Mouse (Mus musculus) intestine, embryonic 14.5 days (tissue): Measurements from ENCODE around the gene Ptprb. TPM values are rescaled to one million over a fixed set of nuclear protein-coding genes. Genes with fewer than 3 reads are reported as not detected.

Source experiments
- ATAC-seq: fragments of 200-750 bp; cut with Nextera tagmentation; replicated peaks from 2 replicates; pipeline ENCODE4 v1.8.0; 2017; ENCODE audit warnings: low read depth, moderate number of reproducible peaks, moderate TSS enrichment, moderate library complexity; ENCODE audit not compliant: low FRiP score, low TSS enrichment
- DNase-seq: peaks from one replicate; pipeline ENCODE4 v3.0.0-alpha.2; 2018; ENCODE audit warnings: low spot score
- H3K27ac ChIP-seq: fragments of 300-500 bp; sonication (generic); 2 replicates; pipeline ENCODE4 v1.5.1; 2014; ENCODE audit warnings: low read depth, mild to moderate bottlenecking, control low read depth
- H3K27me3 ChIP-seq: fragments of 300-500 bp; sonication (generic); replicated peaks from 2 replicates; pipeline ENCODE4 v1.6.1; 2014; ENCODE audit warnings: low read length, control low read depth; ENCODE audit not compliant: control insufficient read depth, insufficient read depth
- H3K36me3 ChIP-seq: fragments of 300-500 bp; sonication (generic); 2 replicates; pipeline ENCODE4 v1.6.1; 2014; ENCODE audit warnings: low read length, control low read depth; ENCODE audit not compliant: control insufficient read depth, insufficient read depth
- H3K4me1 ChIP-seq: fragments of 300-500 bp; sonication (generic); replicated peaks from 2 replicates; pipeline ENCODE4 v1.6.1; 2014; ENCODE audit warnings: low read length, control low read depth, mixed read lengths; ENCODE audit not compliant: control insufficient read depth, insufficient read depth
- H3K4me2 ChIP-seq: fragments of 300-500 bp; sonication (generic); 2 replicates; pipeline ENCODE4 v1.6.1; 2014; ENCODE audit warnings: low read length
- H3K4me3 ChIP-seq: fragments of 300-500 bp; sonication (generic); 2 replicates; pipeline ENCODE4 v1.5.1; 2014; ENCODE audit warnings: low read depth, low read length, control low read depth, mixed read lengths
- H3K9ac ChIP-seq: fragments of 300-500 bp; sonication (generic); 2 replicates; pipeline ENCODE4 v1.6.1; 2014; ENCODE audit warnings: mild to moderate bottlenecking, low read length
- H3K9me3 ChIP-seq: fragments of 300-500 bp; sonication (generic); 2 replicates; pipeline ENCODE4 v1.6.1; 2016; ENCODE audit warnings: low read length, control low read depth; ENCODE audit not compliant: control insufficient read depth
- WGBS: fragments of 180-500 bp; shearing (Covaris S2); extraction: QIAGEN DNeasy Blood & Tissue Kit; methylation state at CpG from one replicate; pipeline ENCODE4 v1.1.7; 2014; 5-methylcytosine and 5-hydroxymethylcytosine counted together
- polyA plus RNA-seq: library from polyadenylated mRNA; unstranded; fragments of >200 nt; fragmentation: Nextera tagmentation; extraction: Ambion mirVana; gene quantifications from 2 replicates; pipeline ENCODE4 v1.2.1, GENCODE M21; 2014

Gene Ptprb
- polyA plus RNA-seq, 1 experiment from 2014 or later, result 5.8 TPM

DNA sequence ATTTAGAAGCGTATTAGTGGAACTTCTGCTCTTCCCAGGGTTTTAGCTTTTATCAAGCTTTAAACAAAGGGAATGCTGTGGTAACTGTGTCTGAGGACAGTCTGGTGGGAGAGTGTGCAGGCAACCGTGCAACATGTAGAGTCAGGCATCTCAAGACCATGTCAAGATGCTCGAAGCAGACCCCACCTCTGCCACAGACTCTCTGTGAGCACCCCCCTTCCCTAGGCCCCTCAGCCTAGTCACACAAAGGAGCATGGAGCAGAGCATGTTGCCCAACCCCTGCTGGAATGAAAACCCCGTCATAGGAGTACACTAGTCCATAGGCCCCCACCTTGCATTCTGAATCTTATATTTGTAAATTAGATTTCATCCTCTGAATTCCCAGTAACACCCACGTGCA, 13.8 kb upstream of the Ptprb start:
- ATAC-seq (no peak), DNase-seq (no peak)
- H3K4me1 ChIP-seq, result peaks cover 13% of the 10 kb centered on the region
- H3K4me2 ChIP-seq, result no peak overlapping the region
- H3K36me3 ChIP-seq, result no peaks in the 10 kb centered on the region
- WGBS, result 63% methylated on average over 5 of the region's 5 CpGs
- no peak overlapping the region for H3K27ac ChIP-seq
- no peak overlapping the region for H3K9ac ChIP-seq
- H3K27me3 ChIP-seq, result no peaks in the 10 kb centered on the region
- no peak overlapping the region for H3K4me3 ChIP-seq
- no peaks in the 10 kb centered on the region for H3K9me3 ChIP-seq

DNA sequence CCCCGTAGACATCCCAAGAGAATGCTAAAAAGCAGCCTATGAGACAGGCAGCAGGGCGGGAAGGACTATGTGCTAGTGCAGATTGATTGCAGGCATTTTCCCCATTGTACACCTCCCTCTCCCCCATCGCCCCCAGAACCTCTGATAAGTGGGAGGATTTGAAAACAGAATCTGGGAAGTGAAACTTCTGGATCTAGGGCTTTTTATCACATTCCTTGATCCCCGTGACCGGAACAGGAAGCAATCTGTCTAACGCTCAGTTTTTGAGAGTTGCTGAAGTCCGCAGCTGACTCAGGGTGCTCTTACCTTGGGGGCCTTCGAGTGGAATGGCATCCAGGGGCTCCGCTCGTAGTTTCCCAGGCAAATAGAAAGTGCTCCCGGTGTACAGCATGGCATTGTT, 10.8 kb upstream of the Ptprb start:
- Histone ChIP-seq H3K4me2 (no peak overlapping the region), H3K9me3 (no peaks in the 10 kb centered on the region), H3K9ac (no peak overlapping the region), H3K27me3 (no peaks in the 10 kb centered on the region), H3K4me1 (peaks cover 18% of the 10 kb centered on the region), H3K4me3 (no peak overlapping the region), H3K27ac (no peak overlapping the region), H3K36me3 (no peaks in the 10 kb centered on the region)
- DNase-seq (no peak), ATAC-seq (no peak)
- 64% methylated on average over 11 of the region's 11 CpGs for WGBS

- Histone ChIP-seq H3K27me3 (no peaks in the 10 kb centered on the region), H3K4me3 (no peak overlapping the region), H3K9me3 (no peaks in the 10 kb centered on the region), H3K36me3 (no peaks in the 10 kb centered on the region), H3K4me2 (no peak overlapping the region), H3K9ac (no peak overlapping the region), H3K27ac (no peak overlapping the region), H3K4me1 (peaks cover 5% of the 10 kb centered on the region; the same call in 1 of the 2 replicates)
- WGBS, result 79% methylated on average over 15 of the region's 15 CpGs
- DNase-seq (no peak), ATAC-seq (0 out of 2 replicates have a peak, but pooled peaks have one; percentile 50)
Measured at GRCm38 (mm10) chr10:116266561-116267433, 8.5 kb upstream of the Ptprb start.

- no peak overlapping the region for H3K4me2 ChIP-seq
- DNase-seq (no peak), ATAC-seq (no peak)
- no peak overlapping the region for H3K4me3 ChIP-seq
- no peak overlapping the region for H3K27ac ChIP-seq
- H3K4me1 ChIP-seq, result peaks cover 5% of the 10 kb centered on the region; the same call in 1 of the 2 replicates
- H3K27me3 ChIP-seq, result no peaks in the 10 kb centered on the region
- no peaks in the 10 kb centered on the region for H3K9me3 ChIP-seq
- 67% methylated on average over 4 of the region's 4 CpGs for whole genome bisulfite sequencing
- H3K36me3 ChIP-seq, result no peaks in the 10 kb centered on the region
- no peak overlapping the region for H3K9ac ChIP-seq
Measured at GRCm38 (mm10) chr10:116267434-116267822, 7.9 kb upstream of the Ptprb start.

DNA sequence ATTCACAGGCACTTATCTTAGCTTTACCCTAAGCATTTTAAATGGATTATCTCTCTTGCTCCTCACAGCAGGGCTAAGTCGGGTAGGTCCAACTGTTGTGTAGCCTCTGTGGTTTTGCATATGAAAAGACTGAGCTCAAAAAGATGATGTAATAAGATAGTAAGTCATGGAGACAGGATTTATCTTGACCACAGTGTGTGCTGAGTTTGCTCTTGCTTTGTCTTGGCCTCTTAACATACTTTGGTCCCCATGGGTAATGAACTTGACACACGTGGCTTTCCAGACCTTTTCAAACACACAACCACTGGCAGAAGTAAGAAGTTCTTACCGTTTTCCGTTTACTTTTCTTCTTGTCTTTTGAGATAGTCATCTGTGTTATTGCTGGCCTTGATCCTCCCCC, 7.0 kb upstream of the Ptprb start:
- Histone ChIP-seq H3K9ac (no peak overlapping the region), H3K27me3 (no peaks in the 10 kb centered on the region), H3K4me2 (no peak overlapping the region), H3K36me3 (no peaks in the 10 kb centered on the region), H3K4me3 (no peak overlapping the region), H3K9me3 (no peaks in the 10 kb centered on the region), H3K27ac (no peak overlapping the region), H3K4me1 (peaks cover 5% of the 10 kb centered on the region; the same call in 1 of the 2 replicates)
- 41% methylated on average over 4 of the region's 4 CpGs for WGBS
- DNase-seq (no peak), ATAC-seq (no peak)

DNA sequence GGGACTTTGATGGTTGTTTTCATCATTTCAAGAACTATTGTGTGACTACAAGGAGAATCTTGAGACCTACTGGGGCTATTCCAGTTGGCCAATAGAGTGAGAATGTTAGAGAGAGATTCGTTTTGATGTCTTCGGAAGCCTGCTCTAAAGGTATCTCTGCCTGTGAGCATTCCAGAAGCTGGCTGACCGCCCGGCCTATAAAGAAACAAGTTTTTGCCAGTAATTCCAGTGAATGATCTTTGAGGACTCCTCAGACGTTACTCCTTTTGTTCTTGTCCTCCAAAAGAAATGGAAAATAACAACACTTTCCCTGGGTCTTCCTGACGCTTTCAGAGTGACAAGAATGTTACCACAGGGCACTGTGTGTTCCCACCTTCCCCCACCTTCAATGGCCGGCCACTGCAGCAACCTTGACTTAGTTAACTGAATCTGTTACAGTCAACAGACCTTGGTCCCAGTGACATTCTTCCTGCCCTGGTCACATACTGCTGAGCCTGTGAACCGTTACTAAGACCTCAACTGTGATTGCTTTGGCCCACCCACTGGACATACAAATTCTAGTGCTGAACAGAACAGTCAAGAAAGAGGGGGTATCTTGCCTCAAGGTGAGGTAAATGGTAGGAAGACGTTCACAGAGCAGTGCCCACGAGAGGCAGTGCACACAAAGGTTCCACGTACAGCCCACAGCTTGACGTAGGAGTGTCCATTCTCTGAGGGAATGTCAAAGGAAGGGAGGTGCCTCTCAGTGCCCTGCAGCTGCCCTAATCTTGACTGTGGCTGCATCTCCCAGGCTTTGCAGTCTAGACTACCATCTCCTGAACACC, 4.5 kb upstream of the Ptprb start:
- H3K27ac ChIP-seq, result no peak overlapping the region
- ATAC-seq (no peak), DNase-seq (no peak)
- no peaks in the 10 kb centered on the region for H3K27me3 ChIP-seq
- H3K4me2 ChIP-seq, result no peak overlapping the region
- 77% methylated on average over 12 of the region's 12 CpGs for WGBS
- H3K4me1 ChIP-seq, result peaks cover 5% of the 10 kb centered on the region; the same call in 1 of the 2 replicates
- no peaks in the 10 kb centered on the region for H3K9me3 ChIP-seq
- no peak overlapping the region for H3K9ac ChIP-seq
- H3K4me3 ChIP-seq, result no peak overlapping the region
- no peaks in the 10 kb centered on the region for H3K36me3 ChIP-seq

- Histone ChIP-seq H3K36me3 (no peaks in the 10 kb centered on the region), H3K27me3 (no peaks in the 10 kb centered on the region), H3K4me2 (no peak overlapping the region), H3K9ac (no peak overlapping the region), H3K4me1 (peaks cover 5% of the 10 kb centered on the region; the same call in 1 of the 2 replicates), H3K9me3 (no peaks in the 10 kb centered on the region), H3K4me3 (no peak overlapping the region), H3K27ac (no peak overlapping the region)
- 75% methylated on average over 10 of the region's 10 CpGs for WGBS
- no peak for ATAC-seq
- no peak for DNase-seq
Measured at GRCm38 (mm10) chr10:116271470-116271915, 3.8 kb upstream of the Ptprb start.

- Histone ChIP-seq H3K27ac (no peak overlapping the region), H3K4me2 (no peak overlapping the region), H3K9ac (no peak overlapping the region), H3K9me3 (no peaks in the 10 kb centered on the region), H3K36me3 (no peaks in the 10 kb centered on the region), H3K4me3 (no peak overlapping the region), H3K4me1 (peaks cover 3% of the 10 kb centered on the region; the same call in 1 of the 2 replicates), H3K27me3 (no peaks in the 10 kb centered on the region)
- no peak for ATAC-seq
- 63% methylated on average over 3 of the region's 3 CpGs for WGBS
- DNase-seq, result no peak
Measured at GRCm38 (mm10) chr10:116272156-116272555, 3.2 kb upstream of the Ptprb start.
